Mouse (Mus musculus) hindbrain, embryonic 11.5 days (tissue): ENCODE data around the gene St3gal6. TPM values are rescaled to one million over a fixed set of nuclear protein-coding genes. Genes with fewer than 3 reads are reported as not detected.
A peak's percentile ranks its signal among the peaks of the same experiment; 100 is the strongest.

Experiments used
- ATAC-seq: fragments of 200-750 bp; cut with Nextera tagmentation; 2 replicates; pipeline ENCODE4 v1.8.0; 2017; ENCODE audit warnings: mild to moderate bottlenecking, moderate TSS enrichment, moderate library complexity; ENCODE audit not compliant: low FRiP score
- DNase-seq: peaks from one replicate; pipeline ENCODE4 v3.0.0-alpha.2; 2015; ENCODE audit warnings: low spot score
- H3K27ac ChIP-seq: fragments of 300-500 bp; sonication (generic); 2 replicates; pipeline ENCODE4 v1.5.1; 2014; ENCODE audit warnings: mild to moderate bottlenecking, low read depth, low read length
- H3K27me3 ChIP-seq: fragments of 300-500 bp; sonication (generic); 2 replicates; pipeline ENCODE4 v1.6.1; 2014; ENCODE audit warnings: mild to moderate bottlenecking, low read length, moderate library complexity, mixed read lengths; ENCODE audit not compliant: control insufficient read depth, insufficient read depth
- H3K36me3 ChIP-seq: fragments of 300-500 bp; sonication (generic); 2 replicates; pipeline ENCODE4 v1.6.1; 2014; ENCODE audit warnings: mild to moderate bottlenecking, low read length, moderate library complexity, mixed read lengths; ENCODE audit not compliant: control insufficient read depth, insufficient read depth
- H3K4me1 ChIP-seq: fragments of 300-500 bp; sonication (generic); replicated peaks from 2 replicates; pipeline ENCODE4 v1.6.1; 2014; ENCODE audit warnings: low read length, mixed read lengths; ENCODE audit not compliant: control insufficient read depth, insufficient read depth
- H3K4me2 ChIP-seq: fragments of 300-500 bp; sonication (generic); replicated peaks from 2 replicates; pipeline ENCODE4 v1.6.1; 2014; ENCODE audit warnings: mild to moderate bottlenecking, low read depth, low read length
- H3K4me3 ChIP-seq: fragments of 300-500 bp; sonication (generic); 2 replicates; pipeline ENCODE4 v1.5.1; 2014; ENCODE audit warnings: low read depth, low read length
- H3K9ac ChIP-seq: fragments of 300-500 bp; sonication (generic); 2 replicates; pipeline ENCODE4 v1.6.1; 2014; ENCODE audit warnings: low read depth, low read length
- H3K9me3 ChIP-seq: fragments of 300-500 bp; sonication (generic); 2 replicates; pipeline ENCODE4 v1.6.1; 2016; ENCODE audit warnings: low read length; ENCODE audit not compliant: control insufficient read depth
- WGBS: fragments of 180-500 bp; shearing (Covaris S2); extraction: QIAGEN DNeasy Blood & Tissue Kit; methylation state at CpG from one replicate; pipeline ENCODE4 v1.1.7; 2014; 5-methylcytosine and 5-hydroxymethylcytosine counted together
- polyA plus RNA-seq: library from polyadenylated mRNA; unstranded; fragments of >200 nt; fragmentation: Nextera tagmentation; extraction: Ambion mirVana; gene quantifications from 2 replicates; pipeline ENCODE4 v1.2.1, GENCODE M21; 2014

The St3gal6 gene
- polyA plus RNA-seq: 8.0 and 9.8 TPM in 2 replicates

DNA sequence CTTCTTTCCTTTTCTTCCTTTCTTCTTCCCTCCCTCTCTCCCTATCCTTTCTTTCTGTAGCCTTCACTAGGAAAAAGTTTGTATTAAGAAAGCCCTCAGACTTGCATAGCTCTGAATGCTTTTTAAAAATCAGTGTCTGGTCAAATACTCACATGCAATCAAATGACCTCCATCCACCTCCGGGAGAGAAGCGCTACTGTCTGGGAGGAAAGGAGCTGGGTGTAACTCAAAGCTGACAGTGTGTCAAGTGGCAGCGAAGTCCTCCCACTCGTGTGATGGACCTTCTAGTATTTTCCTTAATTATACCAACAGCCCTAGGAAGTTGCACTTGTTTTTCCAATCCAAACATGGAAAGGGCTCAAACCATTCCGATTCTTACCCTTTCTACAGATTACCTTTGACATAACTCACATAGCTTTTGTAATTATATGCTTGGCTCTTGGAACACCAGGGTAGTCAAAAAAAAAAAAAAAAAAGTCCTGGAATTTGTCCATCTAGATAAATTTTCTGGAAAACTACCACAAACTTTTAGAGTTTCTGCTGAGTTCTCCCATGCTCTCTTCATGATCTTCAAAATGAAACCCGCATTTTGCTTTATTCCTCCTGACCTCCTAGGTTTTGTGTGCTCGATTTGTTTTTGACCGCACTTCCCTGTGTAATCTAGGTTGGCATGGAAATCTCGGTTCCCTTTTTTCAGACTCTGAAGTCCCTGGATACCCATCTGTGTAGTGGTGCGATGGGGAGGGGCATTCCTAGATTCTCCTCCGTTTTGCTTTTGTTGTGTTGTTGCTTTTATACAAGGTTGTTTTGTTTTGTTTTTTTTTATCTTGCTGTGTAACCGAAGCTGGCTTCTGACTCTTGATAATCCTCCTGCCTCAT, at the start of gene St3gal6:
St3gal6 (minus strand) TSS at position 272 of the 879 bp plus-strand sequence.
- Histone ChIP-seq H3K36me3 (no peaks in the 10 kb centered on the region), H3K4me1 (no peaks in the 10 kb centered on the region), H3K4me2 (peak within 1 kb of the TSS; percentile 92), H3K27me3 (peaks cover 3% of the 10 kb centered on the region), H3K9ac (peak within 1 kb of the TSS; percentile 64), H3K9me3 (no peaks in the 10 kb centered on the region), H3K4me3 (peak within 1 kb of the TSS; percentile 66), H3K27ac (0 out of 2 replicates have a peak within 1 kb of the TSS, but pooled peaks have one; percentile 10)
- no peak for ATAC-seq
- 88% methylated on average over 12 of the region's 12 CpGs for WGBS
- no peak for DNase-seq

DNA sequence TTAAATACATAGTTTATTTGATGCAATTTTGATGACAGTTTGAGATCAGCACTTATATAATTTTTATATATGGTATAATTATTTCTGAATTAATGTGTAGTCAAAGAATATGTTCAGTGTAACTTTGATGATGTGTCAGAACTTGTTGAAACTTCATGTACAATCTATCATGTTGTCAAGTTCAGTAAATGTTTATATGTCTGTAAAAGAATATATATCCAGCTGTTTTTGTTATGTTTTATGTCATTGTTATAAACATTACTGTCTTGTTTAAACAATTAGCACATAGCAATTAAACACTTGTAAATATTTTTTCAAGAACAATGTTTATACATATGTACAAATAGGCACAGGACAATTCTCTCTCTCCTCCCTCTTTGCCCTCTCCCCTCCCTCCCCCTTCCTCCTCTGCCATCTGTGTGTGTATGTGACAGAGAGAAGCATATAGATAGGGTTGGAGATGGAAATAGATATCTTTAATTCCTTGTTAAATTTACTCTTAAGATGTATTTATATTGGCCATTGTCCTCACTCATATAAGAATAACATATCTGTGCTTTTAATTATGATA, 46.7 kb upstream of the St3gal6 start:
- no peaks in the 10 kb centered on the region for H3K4me1 ChIP-seq
- no peak for ATAC-seq
- no peaks in the 10 kb centered on the region for H3K27me3 ChIP-seq
- no peaks in the 10 kb centered on the region for H3K9me3 ChIP-seq
- DNase-seq: no peak
- no peak overlapping the region for H3K4me3 ChIP-seq
- H3K27ac ChIP-seq: no peak overlapping the region
- H3K9ac ChIP-seq: no peak overlapping the region
- H3K4me2 ChIP-seq: no peak overlapping the region
- no peaks in the 10 kb centered on the region for H3K36me3 ChIP-seq

DNA sequence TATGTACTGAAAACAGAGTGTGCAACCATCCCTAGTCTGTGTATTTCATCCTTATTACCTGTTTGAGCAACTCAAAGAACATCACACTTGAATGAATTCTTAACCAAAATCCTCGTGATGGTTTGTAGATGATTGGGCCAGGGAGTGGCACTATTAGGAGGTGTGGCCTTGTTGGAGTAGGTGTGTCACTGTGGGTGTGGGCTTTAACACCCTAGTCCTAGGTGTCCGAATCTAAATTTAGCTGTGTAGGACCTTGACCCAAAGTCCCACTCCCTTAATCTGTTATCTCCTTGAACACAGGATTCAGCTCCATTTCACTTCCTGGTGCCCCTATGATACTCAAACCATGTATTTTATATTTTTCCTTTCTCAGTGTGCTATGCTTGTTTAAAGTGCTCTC, 37.2 kb upstream of the St3gal6 start:
- H3K36me3 ChIP-seq: no peaks in the 10 kb centered on the region
- ATAC-seq (no peak), DNase-seq (no peak)
- no peak overlapping the region for H3K27ac ChIP-seq
- no peaks in the 10 kb centered on the region for H3K4me1 ChIP-seq
- no peaks in the 10 kb centered on the region for H3K9me3 ChIP-seq
- no peaks in the 10 kb centered on the region for H3K27me3 ChIP-seq
- H3K4me2 ChIP-seq: no peak overlapping the region
- H3K9ac ChIP-seq: no peak overlapping the region
- H3K4me3 ChIP-seq: no peak overlapping the region
- 80% methylated on average over 2 of the region's 2 CpGs for WGBS

DNA sequence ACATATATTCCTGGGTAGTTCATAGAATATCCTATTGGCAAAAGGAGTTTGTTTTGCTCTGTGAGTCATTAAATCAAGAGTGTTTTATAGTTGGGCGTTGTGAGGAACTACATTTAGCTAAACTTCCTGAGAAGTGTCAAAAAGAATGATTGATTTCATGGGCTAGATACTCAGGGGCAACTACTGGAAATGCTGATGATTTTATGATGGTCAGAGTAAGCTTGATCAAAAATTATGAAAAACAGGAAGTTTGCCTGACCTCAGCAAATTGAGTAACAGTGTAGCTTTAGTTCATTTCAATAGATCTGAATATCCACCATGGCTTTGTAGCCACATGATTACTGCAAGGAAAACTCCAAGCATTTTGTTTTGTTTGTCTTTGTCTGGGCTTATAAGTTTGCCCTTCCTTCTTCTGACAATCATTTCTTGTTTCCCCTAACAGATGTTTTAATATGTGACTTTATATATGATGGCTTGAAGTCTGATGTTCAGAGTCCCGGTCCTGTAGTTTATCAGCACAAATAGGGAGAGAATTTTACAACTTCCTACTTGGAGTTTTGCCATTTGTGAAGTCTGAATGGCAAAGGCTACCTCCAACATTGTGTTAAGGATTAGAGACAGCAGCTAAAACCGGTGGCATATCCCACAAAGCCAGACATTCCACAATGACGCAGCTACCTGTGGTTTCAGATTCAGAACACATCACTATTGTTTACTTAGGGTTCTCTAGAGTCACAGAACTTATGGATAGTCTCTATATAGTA, 32.2 kb upstream of the St3gal6 start:
- H3K4me1 ChIP-seq: no peaks in the 10 kb centered on the region
- no peak overlapping the region for H3K9ac ChIP-seq
- H3K4me2 ChIP-seq: no peak overlapping the region
- H3K4me3 ChIP-seq: no peak overlapping the region
- H3K27me3 ChIP-seq: no peaks in the 10 kb centered on the region
- no peaks in the 10 kb centered on the region for H3K9me3 ChIP-seq
- no peak for DNase-seq
- H3K36me3 ChIP-seq: no peaks in the 10 kb centered on the region
- ATAC-seq: no peak
- WGBS: 89% methylated on average over 4 of the region's 4 CpGs
- no peak overlapping the region for H3K27ac ChIP-seq

DNA sequence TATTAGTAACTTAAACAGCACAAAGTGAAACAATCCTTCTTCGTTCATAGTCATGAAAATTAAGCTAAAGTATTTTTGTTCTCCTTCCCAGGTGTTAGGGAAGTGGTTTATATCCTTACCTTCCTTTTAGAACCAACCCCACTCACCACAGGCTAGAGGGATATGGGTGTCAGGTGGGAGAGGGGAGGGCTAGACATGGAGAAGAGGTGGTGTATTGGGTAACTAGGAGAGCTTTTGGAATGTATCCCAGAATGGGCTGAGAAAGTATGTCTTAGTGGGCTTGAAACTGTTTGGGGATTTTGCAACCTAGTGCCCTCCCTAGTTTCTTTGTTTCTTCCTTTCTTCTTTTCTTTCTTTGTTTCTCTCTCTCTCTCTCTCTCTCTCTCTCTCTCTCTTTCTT, 30.6 kb upstream of the St3gal6 start:
- ATAC-seq (no peak), DNase-seq (no peak)
- H3K27me3 ChIP-seq: no peaks in the 10 kb centered on the region
- no peak overlapping the region for H3K4me2 ChIP-seq
- H3K4me1 ChIP-seq: no peaks in the 10 kb centered on the region
- 64% methylated on average over 1 of the region's 1 CpGs for whole genome bisulfite sequencing
- H3K4me3 ChIP-seq: no peak overlapping the region
- no peak overlapping the region for H3K9ac ChIP-seq
- H3K36me3 ChIP-seq: no peaks in the 10 kb centered on the region
- H3K9me3 ChIP-seq: no peaks in the 10 kb centered on the region
- no peak overlapping the region for H3K27ac ChIP-seq

- Histone ChIP-seq H3K36me3 (no peaks in the 10 kb centered on the region), H3K27ac (no peak overlapping the region), H3K9me3 (no peaks in the 10 kb centered on the region), H3K27me3 (no peaks in the 10 kb centered on the region), H3K4me3 (no peak overlapping the region), H3K4me2 (no peak overlapping the region), H3K9ac (no peak overlapping the region), H3K4me1 (no peaks in the 10 kb centered on the region)
- 82% methylated on average over 2 of the region's 2 CpGs for WGBS
- no peak for ATAC-seq
- DNase-seq: no peak
Observed at GRCm38 (mm10) chr16:58548042-58548441, 24.0 kb upstream of the St3gal6 start.

- Histone ChIP-seq H3K36me3 (no peaks in the 10 kb centered on the region), H3K9ac (no peak overlapping the region), H3K4me1 (no peaks in the 10 kb centered on the region), H3K4me3 (no peak overlapping the region), H3K9me3 (no peaks in the 10 kb centered on the region), H3K4me2 (no peak overlapping the region), H3K27me3 (no peaks in the 10 kb centered on the region), H3K27ac (no peak overlapping the region)
- 67% methylated on average over 1 of the region's 1 CpGs for WGBS
- no peak for DNase-seq
- no peak for ATAC-seq
Observed at GRCm38 (mm10) chr16:58546128-58546527, 22.1 kb upstream of the St3gal6 start.

GRCm38 (mm10) chr16:58539490-58539889, 15.4 kb upstream of the St3gal6 start:
- Histone ChIP-seq H3K36me3 (no peaks in the 10 kb centered on the region), H3K4me2 (no peak overlapping the region), H3K27me3 (no peaks in the 10 kb centered on the region), H3K9ac (no peak overlapping the region), H3K27ac (no peak overlapping the region), H3K4me1 (no peaks in the 10 kb centered on the region), H3K4me3 (no peak overlapping the region), H3K9me3 (no peaks in the 10 kb centered on the region)
- DNase-seq (no peak), ATAC-seq (no peak)
- 79% methylated on average over 1 of the region's 1 CpGs for WGBS
